Mouse (Mus musculus): ENCODE data around the gene Itgb7. TPM values are rescaled to one million over a fixed set of nuclear protein-coding genes. Genes with fewer than 3 reads are reported as not detected.

The Itgb7 gene
- polyA plus RNA-seq, 1 experiment, result 32.4 TPM

GRCm38 (mm10) chr15:102188883-102189282, 42.9 kb downstream of the Itgb7 start:
- no peak overlapping the region for H3K4me3 ChIP-seq (replicated peaks; ENCODE audit: extremely low read depth, low read depth, low read length)
- H3K4me1 ChIP-seq (ENCODE audit: control insufficient read depth, insufficient read depth, low read length), result no peaks in the 10 kb centered on the region; the same call in 1 of the 2 replicates
- no peak for DNase-seq
- TF ChIP-seq POLR2A (IDR thresholded peaks at IDR 0.05; ENCODE audit: borderline replicate concordance, extremely low read depth, low read depth, low read length) (no peak), CTCF (IDR thresholded peaks at IDR 0.05; ENCODE audit: insufficient read depth, low read length) (no peak)
- WGBS, result 62% methylated on average over 6 of the region's 6 CpGs

GRCm38 (mm10) chr15:102188096-102188495, 43.6 kb downstream of the Itgb7 start:
- no peaks in the 10 kb centered on the region; the same call in 1 of the 2 replicates for H3K4me1 ChIP-seq (ENCODE audit: control insufficient read depth, insufficient read depth, low read length)
- no peak for TF ChIP-seq CTCF (IDR thresholded peaks at IDR 0.05; ENCODE audit: insufficient read depth, low read length)
- no peak for TF ChIP-seq POLR2A (IDR thresholded peaks at IDR 0.05; ENCODE audit: borderline replicate concordance, extremely low read depth, low read depth, low read length)
- no peak for DNase-seq
- WGBS, result 64% methylated on average over 10 of the region's 10 CpGs
- H3K4me3 ChIP-seq (replicated peaks; ENCODE audit: extremely low read depth, low read depth, low read length), result no peak overlapping the region

GRCm38 (mm10) chr15:102186239-102186638, 45.5 kb downstream of the Itgb7 start:
- no peak overlapping the region for H3K4me3 ChIP-seq (replicated peaks; ENCODE audit: extremely low read depth, low read depth, low read length)
- TF ChIP-seq POLR2A (IDR thresholded peaks at IDR 0.05; ENCODE audit: borderline replicate concordance, extremely low read depth, low read depth, low read length) (no peak), CTCF (IDR thresholded peaks at IDR 0.05; ENCODE audit: insufficient read depth, low read length) (no peak)
- no peak for DNase-seq
- no peaks in the 10 kb centered on the region for H3K4me1 ChIP-seq (ENCODE audit: control insufficient read depth, insufficient read depth, low read length)
- 68% methylated on average over 11 of the region's 11 CpGs for WGBS

GRCm38 (mm10) chr15:102183076-102183475, 48.7 kb downstream of the Itgb7 start:
- Histone ChIP-seq H3K4me3 (replicated peaks; ENCODE audit: extremely low read depth, low read depth, low read length) (no peak overlapping the region), H3K4me1 (ENCODE audit: control insufficient read depth, insufficient read depth, low read length) (no peaks in the 10 kb centered on the region)
- TF ChIP-seq CTCF (IDR thresholded peaks at IDR 0.05; ENCODE audit: insufficient read depth, low read length) (no peak), POLR2A (IDR thresholded peaks at IDR 0.05; ENCODE audit: borderline replicate concordance, extremely low read depth, low read depth, low read length) (no peak)
- WGBS, result 75% methylated on average over 3 of the region's 3 CpGs
- DNase-seq, result no peak

- H3K4me1 ChIP-seq (ENCODE audit: control insufficient read depth, insufficient read depth, low read length), result no peaks in the 10 kb centered on the region
- TF ChIP-seq POLR2A (IDR thresholded peaks at IDR 0.05; ENCODE audit: borderline replicate concordance, extremely low read depth, low read depth, low read length), result no peak
- no peak for TF ChIP-seq CTCF (IDR thresholded peaks at IDR 0.05; ENCODE audit: insufficient read depth, low read length)
- no peak overlapping the region for H3K4me3 ChIP-seq (replicated peaks; ENCODE audit: extremely low read depth, low read depth, low read length)
- WGBS, result 91% methylated on average over 14 of the region's 14 CpGs
- DNase-seq, result no peak
Measured at GRCm38 (mm10) chr15:102179924-102180323, 51.8 kb downstream of the Itgb7 start.

- H3K4me1 ChIP-seq (ENCODE audit: control insufficient read depth, insufficient read depth, low read length), result no peaks in the 10 kb centered on the region
- TF ChIP-seq CTCF (IDR thresholded peaks at IDR 0.05; ENCODE audit: insufficient read depth, low read length), result no peak
- TF ChIP-seq POLR2A (IDR thresholded peaks at IDR 0.05; ENCODE audit: borderline replicate concordance, extremely low read depth, low read depth, low read length), result no peak
- no peak overlapping the region for H3K4me3 ChIP-seq (replicated peaks; ENCODE audit: extremely low read depth, low read depth, low read length)
- WGBS, result 89% methylated on average over 9 of the region's 9 CpGs
- DNase-seq, result no peak
Measured at GRCm38 (mm10) chr15:102179106-102179505, 52.6 kb downstream of the Itgb7 start.

GRCm38 (mm10) chr15:102178279-102178678, 53.5 kb downstream of the Itgb7 start:
- WGBS, result 23% methylated on average over 6 of the region's 6 CpGs
- TF ChIP-seq POLR2A (IDR thresholded peaks at IDR 0.05; ENCODE audit: borderline replicate concordance, extremely low read depth, low read depth, low read length) (no peak), CTCF (IDR thresholded peaks at IDR 0.05; ENCODE audit: insufficient read depth, low read length) (peak; percentile 70)
- peak; percentile 87 for DNase-seq
- no peak overlapping the region for H3K4me3 ChIP-seq (replicated peaks; ENCODE audit: extremely low read depth, low read depth, low read length)
- H3K4me1 ChIP-seq (ENCODE audit: control insufficient read depth, insufficient read depth, low read length), result no peaks in the 10 kb centered on the region

- DNase-seq, result no peak
- H3K4me1 ChIP-seq (ENCODE audit: control insufficient read depth, insufficient read depth, low read length), result no peaks in the 10 kb centered on the region
- no peak overlapping the region for H3K4me3 ChIP-seq (replicated peaks; ENCODE audit: extremely low read depth, low read depth, low read length)
- 81% methylated on average over 8 of the region's 8 CpGs for WGBS
- TF ChIP-seq CTCF (IDR thresholded peaks at IDR 0.05; ENCODE audit: insufficient read depth, low read length) (no peak), POLR2A (IDR thresholded peaks at IDR 0.05; ENCODE audit: borderline replicate concordance, extremely low read depth, low read depth, low read length) (no peak)
Measured at GRCm38 (mm10) chr15:102177417-102177816, 54.3 kb downstream of the Itgb7 start.

GRCm38 (mm10) chr15:102176571-102177316, 55.0 kb downstream of the Itgb7 start:
- Histone ChIP-seq H3K4me1 (ENCODE audit: control insufficient read depth, insufficient read depth, low read length) (no peaks in the 10 kb centered on the region), H3K4me3 (replicated peaks; ENCODE audit: extremely low read depth, low read depth, low read length) (no peak overlapping the region)
- DNase-seq, result no peak
- TF ChIP-seq POLR2A (IDR thresholded peaks at IDR 0.05; ENCODE audit: borderline replicate concordance, extremely low read depth, low read depth, low read length) (no peak), CTCF (IDR thresholded peaks at IDR 0.05; ENCODE audit: insufficient read depth, low read length) (no peak)
- 68% methylated on average over 7 of the region's 7 CpGs for WGBS

GRCm38 (mm10) chr15:102175736-102176319, 55.9 kb downstream of the Itgb7 start:
- TF ChIP-seq CTCF (IDR thresholded peaks at IDR 0.05; ENCODE audit: insufficient read depth, low read length) (no peak), POLR2A (IDR thresholded peaks at IDR 0.05; ENCODE audit: borderline replicate concordance, extremely low read depth, low read depth, low read length) (no peak)
- WGBS, result 79% methylated on average over 16 of the region's 16 CpGs
- peak; percentile 31 for DNase-seq
- H3K4me3 ChIP-seq (replicated peaks; ENCODE audit: extremely low read depth, low read depth, low read length), result no peak overlapping the region
- H3K4me1 ChIP-seq (ENCODE audit: control insufficient read depth, insufficient read depth, low read length), result no peaks in the 10 kb centered on the region
